Mouse (Mus musculus) CH12.LX (cell line): Measurements from ENCODE around the gene Gipr. TPM values are rescaled to one million over a fixed set of nuclear protein-coding genes. Genes with fewer than 3 reads are reported as not detected.

Source experiments
- DNase-seq: peaks from one replicate; pipeline ENCODE4 v3.0.0-alpha.2; 2013; ENCODE audit errors: extremely low read depth
- H3K27ac ChIP-seq: 2 replicates; pipeline ENCODE4 v1.5.1; 2012; ENCODE audit warnings: low read depth, mild to moderate bottlenecking, control low read depth, moderate library complexity; ENCODE audit not compliant: insufficient read depth
- H3K27me3 ChIP-seq: replicated peaks from 2 replicates; pipeline ENCODE3; 2012; ENCODE audit warnings: inconsistent platforms
- H3K36me3 ChIP-seq, 2 experiments: replicated peaks in 1 of 2; 2 replicates each; pipeline versions ENCODE3 to v1.6.1; 2012; ENCODE audit warnings: inconsistent platforms in 1 of 2, low read length in 1 of 2, mild to moderate bottlenecking in 1 of 2, mixed read lengths in 1 of 2, moderate library complexity in 1 of 2; ENCODE audit not compliant: control insufficient read depth in 1 of 2, insufficient read depth in 1 of 2
- H3K4me1 ChIP-seq, 2 experiments: 2 replicates each; pipeline ENCODE4 v1.6.1; 2012; ENCODE audit warnings: inconsistent platforms in 1 of 2, moderate library complexity in 1 of 2; ENCODE audit not compliant: insufficient read depth in 2 of 2, control insufficient read depth in 1 of 2
- H3K4me2 ChIP-seq: 2 replicates; pipeline ENCODE4 v1.6.1; 2012; ENCODE audit warnings: low read depth, mild to moderate bottlenecking, control low read depth; ENCODE audit not compliant: poor library complexity, insufficient read depth, severe bottlenecking
- H3K4me3 ChIP-seq, 3 experiments: fragments of 150-350 bp in 1 of 3; sonication (generic) in 1 of 3; replicated peaks in 1 of 3; 2 replicates each; pipeline versions ENCODE3 to v1.5.1; 2011 to 2012; ENCODE audit warnings: low read depth in 2 of 3, low read length in 2 of 3, mild to moderate bottlenecking in 2 of 3, moderate library complexity in 2 of 3, control low read depth in 1 of 3, improper control_type of control experiment in 1 of 3, inconsistent platforms in 1 of 3, mixed read lengths in 1 of 3; ENCODE audit not compliant: poor library complexity in 1 of 3
- H3K79me2 ChIP-seq: replicated peaks from 2 replicates; pipeline ENCODE4 v1.6.1; 2012; ENCODE audit warnings: mild to moderate bottlenecking, moderate library complexity; ENCODE audit not compliant: control insufficient read depth, poor library complexity, insufficient read depth, severe bottlenecking; ENCODE audit errors: extremely low read depth
- H3K9ac ChIP-seq: 2 replicates; pipeline ENCODE4 v1.6.1; 2012; ENCODE audit warnings: low read depth, mild to moderate bottlenecking, control low read depth, moderate library complexity; ENCODE audit not compliant: insufficient read depth
- H3K9me3 ChIP-seq: replicated peaks from 2 replicates; pipeline ENCODE3; 2012; ENCODE audit warnings: low read length, inconsistent platforms, mixed read lengths
- CTCF ChIP-seq, 2 experiments: IDR thresholded peaks in 1 of 2; conservative IDR thresholded peaks in 1 of 2; 2 replicates each; pipeline ENCODE4 v1.5.1; 2011 to 2012; ENCODE audit warnings: low read depth in 2 of 2, low read length in 2 of 2, improper control_type of control experiment in 1 of 2, inconsistent platforms in 1 of 2, mild to moderate bottlenecking in 1 of 2, moderate library complexity in 1 of 2
- ELF1 ChIP-seq: IDR thresholded peaks from 2 replicates; pipeline ENCODE4 v1.6.1; 2014; ENCODE audit warnings: low read depth, mild to moderate bottlenecking, inconsistent platforms, low read length, improper control_type of control experiment
- ETS1 ChIP-seq: conservative IDR thresholded peaks from 2 replicates; pipeline ENCODE4 v1.6.1; 2012; ENCODE audit warnings: low read depth, mild to moderate bottlenecking, inconsistent platforms, low read length, improper control_type of control experiment, moderate library complexity
- HCFC1 ChIP-seq: IDR thresholded peaks from 2 replicates; pipeline ENCODE4 v1.6.1; 2012; ENCODE audit warnings: low read depth, mild to moderate bottlenecking, inconsistent platforms, low read length, improper control_type of control experiment
- IRF4 ChIP-seq: IDR thresholded peaks from 2 replicates; pipeline ENCODE4 v1.6.1; 2014; ENCODE audit warnings: low read depth, mild to moderate bottlenecking, inconsistent platforms, low read length, improper control_type of control experiment
- JUN ChIP-seq: IDR thresholded peaks from 2 replicates; pipeline ENCODE4 v1.6.1; 2011; ENCODE audit warnings: low read depth, mild to moderate bottlenecking, low read length, improper control_type of control experiment, moderate library complexity; ENCODE audit not compliant: insufficient read depth
- KAT2A ChIP-seq: IDR thresholded peaks from 2 replicates; pipeline ENCODE4 v1.6.1; 2012; ENCODE audit warnings: low read length, improper control_type of control experiment, inconsistent platforms; ENCODE audit not compliant: insufficient replicate concordance
- MAX ChIP-seq: IDR thresholded peaks from 2 replicates; pipeline ENCODE4 v1.6.1; 2011; ENCODE audit warnings: low read length, improper control_type of control experiment
- MAZ ChIP-seq: IDR thresholded peaks from 2 replicates; pipeline ENCODE4 v1.6.1; 2012; ENCODE audit warnings: low read depth, mild to moderate bottlenecking, inconsistent platforms, low read length, improper control_type of control experiment, moderate library complexity
- MEF2A ChIP-seq: IDR thresholded peaks from 2 replicates; pipeline ENCODE4 v1.6.1; 2014; ENCODE audit warnings: low read depth, mild to moderate bottlenecking, inconsistent platforms, low read length, improper control_type of control experiment, borderline replicate concordance
- MYC ChIP-seq: IDR thresholded peaks from 2 replicates; pipeline ENCODE4 v1.6.1; 2011; ENCODE audit warnings: low read depth, mild to moderate bottlenecking, improper control_type of control experiment, low read length
- PAX5 ChIP-seq: IDR thresholded peaks from 2 replicates; pipeline ENCODE4 v1.6.1; 2012; ENCODE audit warnings: low read length, inconsistent platforms, mixed read lengths
- POLR2A ChIP-seq: IDR thresholded peaks from 2 replicates; pipeline ENCODE4 v1.6.1; 2011; ENCODE audit warnings: low read depth, mild to moderate bottlenecking, improper control_type of control experiment, low read length
- RCOR1 ChIP-seq: conservative IDR thresholded peaks from 2 replicates; pipeline ENCODE4 v1.6.1; 2012; ENCODE audit warnings: low read depth, mild to moderate bottlenecking, inconsistent platforms, low read length, improper control_type of control experiment
- TCF12 ChIP-seq: IDR thresholded peaks from 2 replicates; pipeline ENCODE4 v1.6.1; 2014; ENCODE audit warnings: low read depth, mild to moderate bottlenecking, inconsistent platforms, low read length, improper control_type of control experiment
- USF1 ChIP-seq: IDR thresholded peaks from 2 replicates; pipeline ENCODE4 v1.6.1; 2014; ENCODE audit warnings: low read depth, mild to moderate bottlenecking, inconsistent platforms, low read length, improper control_type of control experiment
- USF2 ChIP-seq: conservative IDR thresholded peaks from 2 replicates; pipeline ENCODE4 v1.6.1; 2011; ENCODE audit warnings: low read depth, low read length, improper control_type of control experiment
- ZC3H11A ChIP-seq: IDR thresholded peaks from 2 replicates; pipeline ENCODE4 v1.6.1; 2012; ENCODE audit warnings: low read depth, mild to moderate bottlenecking, inconsistent platforms, low read length, improper control_type of control experiment
- ZKSCAN1 ChIP-seq: IDR thresholded peaks from 2 replicates; pipeline ENCODE4 v1.6.1; 2012; ENCODE audit warnings: low read depth, inconsistent platforms, low read length, improper control_type of control experiment, borderline replicate concordance
- ZMIZ1 ChIP-seq: IDR thresholded peaks from 2 replicates; pipeline ENCODE4 v1.6.1; 2012; ENCODE audit warnings: low read depth, mild to moderate bottlenecking, inconsistent platforms, low read length, improper control_type of control experiment
- dilution Hi-C: fragments of 300-500 bp; cut with MboI; formaldehyde crosslinking; loops from 2 replicates; pipeline ENCODE4 v1.14.3; 2020; ENCODE audit warnings: low sequenced_read_pairs; ENCODE audit not compliant: extremely low pct_unique_long_range_greater_than_20kb, extremely low pct_ligation_motif_present
- in situ Hi-C: fragments of 300-500 bp; cut with MboI; formaldehyde crosslinking; loops from 3 replicates; pipeline ENCODE4 v1.14.3; 2019; ENCODE audit warnings: low sequenced_read_pairs, low pct_ligation_motif_present, low pct_unique_long_range_greater_than_20kb, mixed read lengths
- polyA plus RNA-seq: library from polyadenylated mRNA; unstranded; fragments of >175 nt; gene quantifications from 2 replicates; pipeline ENCODE4 v1.2.1, GENCODE M21; 2012; ENCODE audit warnings: low read depth; ENCODE audit not compliant: insufficient read length
- total RNA-seq, 2 experiments: library from RNA; depleted of rRNA; stranded (reverse); fragments of 300-350 nt in 1 of 2; fragments of >200 nt in 1 of 2; gene quantifications; 2 replicates each; pipeline ENCODE4 v1.2.3; 2012 to 2014

The Gipr gene
- total and polyA plus RNA-seq, 3 experiments: 0.04 to 0.11 TPM; not detected in 1

GRCm38 (mm10) chr7:19169506-19169905 is 3.6 kb upstream of the Gipr start:
- H3K36me3 ChIP-seq: no peaks in the 10 kb centered on the region
- H3K9ac ChIP-seq: no peak overlapping the region
- H3K4me3 ChIP-seq: no peak overlapping the region
- DNase-seq: no peak
- no peak overlapping the region for H3K27ac ChIP-seq
- H3K27me3 ChIP-seq: peaks cover 73% of the 10 kb centered on the region
- peaks cover 15% of the 10 kb centered on the region for H3K9me3 ChIP-seq
- H3K4me1 ChIP-seq: peaks cover 4 to 14% of the 10 kb centered on the region in 2 experiments; a peak in 3 of 4 replicates
- TF ChIP-seq HCFC1: no peak
- no peak for TF ChIP-seq MEF2A
- TF ChIP-seq ZC3H11A: no peak
- no peak for TF ChIP-seq USF1
- no peak for TF ChIP-seq JUN
- no peak for TF ChIP-seq ZKSCAN1
- TF ChIP-seq USF2: no peak
- no peak for TF ChIP-seq RCOR1
- TF ChIP-seq ETS1: no peak
- no peak for TF ChIP-seq TCF12
- TF ChIP-seq PAX5: no peak
- no peak for TF ChIP-seq MYC
- no peak for TF ChIP-seq KAT2A
- no peak for TF ChIP-seq ELF1
- no peak for TF ChIP-seq IRF4
- no peak for TF ChIP-seq POLR2A
- TF ChIP-seq ZMIZ1: no peak
- no peak for TF ChIP-seq MAZ
- no peak overlapping the region for H3K4me2 ChIP-seq
- dilution Hi-C loops: no loop called here
- in situ Hi-C loops: loop anchor here (10.0 kb wide), 1 partner anchor 185 kb away; the partner anchor contains the start of genes Cd3eap and Ppp1r13l
- no peaks in the 10 kb centered on the region for H3K79me2 ChIP-seq

GRCm38 (mm10) chr7:19166990-19167389 is 1.1 kb upstream of the Gipr start:
- no peak overlapping the region for H3K4me2 ChIP-seq
- peaks cover 61% of the 10 kb centered on the region for H3K27me3 ChIP-seq
- in situ Hi-C loops: loop anchor here (10.0 kb wide), 1 partner anchor 188 kb away; the partner anchor contains the start of genes Cd3eap and Ppp1r13l
- no peaks in the 10 kb centered on the region for H3K36me3 ChIP-seq
- H3K9ac ChIP-seq: no peak overlapping the region
- H3K27ac ChIP-seq: no peak overlapping the region
- H3K4me3 ChIP-seq: no peak overlapping the region
- H3K4me1 ChIP-seq: peaks cover 4 to 7% of the 10 kb centered on the region in 2 experiments; a peak in 3 of 4 replicates
- H3K79me2 ChIP-seq: no peaks in the 10 kb centered on the region
- no peak for DNase-seq
- TF ChIP-seq MEF2A: no peak
- no peak for TF ChIP-seq MAX
- peak in 1 of 2 experiments; percentile 36; a peak in 1 of 4 replicates for TF ChIP-seq CTCF (conservative IDR thresholded peaks at IDR 0.05 in 1 of 2, IDR thresholded peaks at IDR 0.05 in 1 of 2; ENCODE audit: low read depth in 2 of 2, low read length in 2 of 2)
- TF ChIP-seq, all 38 proteins: peak for 1
- peaks cover 15% of the 10 kb centered on the region for H3K9me3 ChIP-seq
- dilution Hi-C loops: no loop called here
